Mouse (Mus musculus): ENCODE data around the gene Inip.
"Not testable (repeated sequence)": the region's sequence is repeated elsewhere in the genome, so short reads cannot be mapped to it uniquely, and the experiment has no call there.

Gene Inip

GRCm38 (mm10) chr4:59808396-59808795 lies 7.0 kb upstream of the Inip start:
- no peak for ATAC-seq (ENCODE audit: low TSS enrichment)

- no peak for ATAC-seq (ENCODE audit: low TSS enrichment)
These were observed 6.1 kb upstream of the Inip start for GRCm38 (mm10) chr4:59807521-59807920.

GRCm38 (mm10) chr4:59806879-59807195 lies 5.4 kb upstream of the Inip start:
- ATAC-seq (ENCODE audit: low TSS enrichment) = no peak

GRCm38 (mm10) chr4:59805968-59806878 lies 4.8 kb upstream of the Inip start:
- ATAC-seq (ENCODE audit: low TSS enrichment) = peak; percentile 8

GRCm38 (mm10) chr4:59805181-59805967 lies 4.0 kb upstream of the Inip start, which contains the start of gene Snx30:
Snx30 (plus strand) TSS chr4:59805840.
- ATAC-seq (ENCODE audit: low TSS enrichment) = peak; percentile 74

- no peak for ATAC-seq (ENCODE audit: low TSS enrichment)
These were observed 3.4 kb upstream of the Inip start for GRCm38 (mm10) chr4:59804754-59805153.

- no peak for ATAC-seq (ENCODE audit: low TSS enrichment)
These were observed 2.0 kb upstream of the Inip start for GRCm38 (mm10) chr4:59803358-59803757.

GRCm38 (mm10) chr4:59802792-59803191 lies 1.4 kb upstream of the Inip start:
- ATAC-seq (ENCODE audit: low TSS enrichment) = no peak

- 0 out of 2 replicates have a peak, but pooled peaks have one; percentile 3 for ATAC-seq (ENCODE audit: low TSS enrichment)
These were observed 718 bp upstream of the Inip start for GRCm38 (mm10) chr4:59802107-59802506.

GRCm38 (mm10) chr4:59800181-59800580 lies 1.2 kb downstream of the Inip start:
- ATAC-seq (ENCODE audit: low TSS enrichment) = no peak

- no peak for ATAC-seq (ENCODE audit: low TSS enrichment)
These were observed 5.5 kb downstream of the Inip start for GRCm38 (mm10) chr4:59795788-59796455.

GRCm38 (mm10) chr4:59794116-59794515 lies 7.3 kb downstream of the Inip start:
- ATAC-seq (ENCODE audit: low TSS enrichment) = no peak

GRCm38 (mm10) chr4:59793626-59794025 lies 7.8 kb downstream of the Inip start:
- not testable (repeated sequence) for ATAC-seq (ENCODE audit: low TSS enrichment)

- ATAC-seq (ENCODE audit: low TSS enrichment) = no peak
These were observed 12.4 kb downstream of the Inip start for GRCm38 (mm10) chr4:59789015-59789414.

GRCm38 (mm10) chr4:59787126-59787525 lies 14.3 kb downstream of the Inip start:
- no peak for ATAC-seq (ENCODE audit: low TSS enrichment)

- no peak for ATAC-seq (ENCODE audit: low TSS enrichment)
These were observed 14.7 kb downstream of the Inip start for GRCm38 (mm10) chr4:59786661-59787060.

GRCm38 (mm10) chr4:59785412-59785811 lies 16.0 kb downstream of the Inip start:
- ATAC-seq (ENCODE audit: low TSS enrichment) = no peak

GRCm38 (mm10) chr4:59783685-59784279 lies 17.6 kb downstream of the Inip start:
- peak; percentile 98 for ATAC-seq (ENCODE audit: low TSS enrichment)

- ATAC-seq (ENCODE audit: low TSS enrichment) = peak; percentile 36
These were observed 18.3 kb downstream of the Inip start for GRCm38 (mm10) chr4:59782853-59783684.

- ATAC-seq (ENCODE audit: low TSS enrichment) = no peak
These were observed 20.8 kb downstream of the Inip start for GRCm38 (mm10) chr4:59780568-59780967.

- ATAC-seq (ENCODE audit: low TSS enrichment) = no peak
These were observed 23.6 kb downstream of the Inip start for GRCm38 (mm10) chr4:59777828-59778227.
